Mouse (Mus musculus) NIH3T3 (cell line): ENCODE measurements around the gene Nxn.

Source experiments
- DNase-seq: peaks from one replicate; pipeline ENCODE4 v3.0.0-alpha.2; 2012; ENCODE audit warnings: low read depth

Nxn gene

GRCm38 (mm10) chr11:76260208-76261050 lies 138.5 kb downstream of the Nxn start:
- no peak for DNase-seq

- DNase-seq, result no peak
These were observed 140.4 kb downstream of the Nxn start for GRCm38 (mm10) chr11:76258511-76258910.

GRCm38 (mm10) chr11:76257386-76257785 lies 141.6 kb downstream of the Nxn start:
- no peak for DNase-seq

GRCm38 (mm10) chr11:76256129-76256528 lies 142.8 kb downstream of the Nxn start:
- DNase-seq, result no peak

- DNase-seq, result no peak
These were observed 143.4 kb downstream of the Nxn start for GRCm38 (mm10) chr11:76255431-76256001.

GRCm38 (mm10) chr11:76253918-76254264 lies 145.0 kb downstream of the Nxn start:
- DNase-seq, result no peak

- peak; percentile 91 for DNase-seq
These were observed 145.6 kb downstream of the Nxn start for GRCm38 (mm10) chr11:76253145-76253917.

- DNase-seq, result no peak
These were observed 146.9 kb downstream of the Nxn start for GRCm38 (mm10) chr11:76252036-76252435.

- DNase-seq, result no peak
These were observed 151.7 kb downstream of the Nxn start for GRCm38 (mm10) chr11:76247239-76247638.

- no peak for DNase-seq
These were observed 152.5 kb downstream of the Nxn start for GRCm38 (mm10) chr11:76246439-76246838.

- DNase-seq, result no peak
These were observed 155.0 kb downstream of the Nxn start for GRCm38 (mm10) chr11:76243811-76244546.

- DNase-seq, result peak; percentile 96
These were observed 155.8 kb downstream of the Nxn start, which contains the start of the genes Mrm3 and Glod4 for GRCm38 (mm10) chr11:76242901-76243810. Gene Mrm3 (plus strand): TSS chr11:76243715. Gene Glod4 (minus strand): TSS chr11:76243725.

- DNase-seq, result no peak
These were observed 159.2 kb downstream of the Nxn start for GRCm38 (mm10) chr11:76239750-76240149.

GRCm38 (mm10) chr11:76236136-76236535 lies 162.8 kb downstream of the Nxn start:
- DNase-seq, result peak; percentile 67

- DNase-seq, result no peak
These were observed 173.9 kb downstream of the Nxn start for GRCm38 (mm10) chr11:76225051-76225450.

- no peak for DNase-seq
These were observed 174.3 kb downstream of the Nxn start for GRCm38 (mm10) chr11:76224631-76225030.

- peak; percentile 99 for DNase-seq
These were observed 181.5 kb downstream of the Nxn start, which contains the start of the genes Dbil5 and Gemin4 for GRCm38 (mm10) chr11:76217390-76217800. Gene Dbil5 (plus strand): TSS chr11:76217608. Gene Gemin4 (minus strand): TSS chr11:76217664.

GRCm38 (mm10) chr11:76216681-76217389 lies 182.1 kb downstream of the Nxn start:
- peak; percentile 61 for DNase-seq

- no peak for DNase-seq
These were observed 182.8 kb downstream of the Nxn start for GRCm38 (mm10) chr11:76216049-76216540.

GRCm38 (mm10) chr11:76215011-76215410 lies 183.9 kb downstream of the Nxn start:
- DNase-seq, result no peak
